Mouse (Mus musculus) left cerebral cortex, postnatal 10 days (tissue): Measurements from ENCODE around the gene Usf2. TPM values are rescaled to one million over a fixed set of nuclear protein-coding genes. Genes with fewer than 3 reads are reported as not detected.

Experiments used
- DNase-seq, 2 experiments: peaks; one replicate each; pipeline ENCODE4 v3.0.0; 2021 to 2022; ENCODE audit warnings: low spot score in 2 of 2, mixed read lengths in 1 of 2; ENCODE audit errors: extremely low spot score in 1 of 2
- intact Hi-C: fragments of 180-260 bp; cut with DNase I; formaldehyde crosslinking; loops from one replicate; pipeline ENCODE4 v1.15.1; 2025
- total RNA-seq, 2 experiments: library from RNA; stranded (reverse); gene quantifications; 2 replicates each; pipeline ENCODE4 v1.2.3; 2021

The Usf2 gene
- total RNA-seq, result 100 to 1,000 TPM; 112 to 115 TPM

GRCm38 (mm10) chr7:30956756-30957366 lies at the start of gene Usf2:
Gene Usf2, minus strand, starts transcription at chr7:30956803.
- intact Hi-C loops, result loop anchor here (5.0 kb wide), 1 partner anchor 95 kb away; the partner anchor contains the start of gene Fxyd7
- DNase-seq, result peak; percentile 73 to 94

GRCm38 (mm10) chr7:31002650-31003049 lies 46.0 kb upstream of the Usf2 start:
- intact Hi-C loops, result no loop called here

GRCm38 (mm10) chr7:31000505-31001020 lies 44.0 kb upstream of the Usf2 start:
- intact Hi-C loops, result no loop called here
- DNase-seq, result peak; percentile 35 to 88

More at GRCm38 (mm10) chr7:31002650-31003049, 46.0 kb upstream of the Usf2 start:
- DNase-seq, result peak in 1 of 2 experiments; percentile 50

GRCm38 (mm10) chr7:30996491-30996890 lies 39.9 kb upstream of the Usf2 start:
- intact Hi-C loops, result no loop called here
- DNase-seq, result no peak

- intact Hi-C loops, result no loop called here
- DNase-seq, result no peak
Measured at GRCm38 (mm10) chr7:30993986-30994385, 37.4 kb upstream of the Usf2 start.

- intact Hi-C loops, result no loop called here
- DNase-seq, result no peak
Measured at GRCm38 (mm10) chr7:30992148-30992547, 35.5 kb upstream of the Usf2 start.

GRCm38 (mm10) chr7:30988519-30989162 lies 32.0 kb upstream of the Usf2 start:
- DNase-seq, result no peak

GRCm38 (mm10) chr7:30985357-30985756 lies 28.8 kb upstream of the Usf2 start:
- intact Hi-C loops, result no loop called here
- no peak for DNase-seq

More at GRCm38 (mm10) chr7:30988519-30989162, 32.0 kb upstream of the Usf2 start:
- intact Hi-C loops, result no loop called here

GRCm38 (mm10) chr7:30981703-30982102 lies 25.1 kb upstream of the Usf2 start:
- no peak for DNase-seq
- intact Hi-C loops, result no loop called here

- peak; percentile 68 to 91 for DNase-seq
- intact Hi-C loops, result no loop called here
Measured at GRCm38 (mm10) chr7:30973501-30974289, 17.1 kb upstream of the Usf2 start, which contains the start of gene Fam187b. Gene Fam187b, plus strand, starts transcription at chr7:30973790.

- peak in 1 of 2 experiments; percentile 80 for DNase-seq
- intact Hi-C loops, result no loop called here
Measured at GRCm38 (mm10) chr7:30973251-30973500, 16.6 kb upstream of the Usf2 start, which contains the start of gene Lsr. Gene Lsr, minus strand, starts transcription at chr7:30973464.

- DNase-seq, result no peak
- intact Hi-C loops, result no loop called here
Measured at GRCm38 (mm10) chr7:30972426-30973250, 16.0 kb upstream of the Usf2 start.

GRCm38 (mm10) chr7:30971901-30972300 lies 15.3 kb upstream of the Usf2 start:
- DNase-seq, result no peak
- intact Hi-C loops, result no loop called here

- peak in 1 of 2 experiments; percentile 86 for DNase-seq
- intact Hi-C loops, result no loop called here
Measured at GRCm38 (mm10) chr7:30969174-30969573, 12.6 kb upstream of the Usf2 start.

GRCm38 (mm10) chr7:30968611-30969010 lies 12.0 kb upstream of the Usf2 start:
- intact Hi-C loops, result no loop called here
- DNase-seq, result no peak

- DNase-seq, result no peak
- intact Hi-C loops, result no loop called here
Measured at GRCm38 (mm10) chr7:30966657-30967056, 10.1 kb upstream of the Usf2 start.

GRCm38 (mm10) chr7:30965677-30966076 lies 9.1 kb upstream of the Usf2 start:
- intact Hi-C loops, result no loop called here
- DNase-seq, result no peak

- DNase-seq, result no peak
- intact Hi-C loops, result no loop called here
Measured at GRCm38 (mm10) chr7:30964366-30964765, 7.8 kb upstream of the Usf2 start.

GRCm38 (mm10) chr7:30962862-30963261 lies 6.3 kb upstream of the Usf2 start:
- intact Hi-C loops, result no loop called here
- DNase-seq, result no peak
